Mouse (Mus musculus): ENCODE measurements at regions not wholly inside any gene's neighbourhood (a gene's known extent, or its start where the extent isn't known, plus 50 kb on each side); places are given as distances from the start of the nearest gene placed in this dataset.

DNA sequence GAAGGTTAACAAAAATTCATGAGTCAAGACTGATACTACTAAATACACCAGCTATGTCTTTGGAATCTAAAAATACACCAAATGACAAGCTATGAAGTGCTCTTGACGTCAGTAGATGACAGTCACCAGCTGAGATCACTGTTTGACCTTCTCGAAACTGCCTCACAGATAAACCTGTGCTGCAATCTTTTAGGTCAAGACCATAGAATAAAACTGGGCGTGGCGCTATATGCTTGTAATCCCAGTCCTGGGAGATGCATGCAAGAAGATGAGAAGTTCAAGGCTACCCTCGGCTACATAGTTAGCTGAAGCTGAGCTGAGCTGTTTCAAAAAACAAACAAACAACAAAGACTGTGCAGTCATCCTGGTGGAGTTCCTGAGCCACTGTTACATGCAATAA lies 226.7 kb downstream of the Nfkbiz start:
- ATAC-seq (ENCODE audit: low FRiP score) (no peak), DNase-seq (ENCODE audit: low spot score) (no peak)
- H3K27me3 ChIP-seq (ENCODE audit: insufficient read depth, low read length): no peaks in the 10 kb centered on the region
- H3K4me2 ChIP-seq (ENCODE audit: low read depth, low read length, poor library complexity, severe bottlenecking): no peak overlapping the region
- no peak for TF ChIP-seq CTCF (IDR thresholded peaks at IDR 0.05)
- H3K4me3 ChIP-seq (ENCODE audit: low read depth, low read length): no peak overlapping the region
- H3K36me3 ChIP-seq (ENCODE audit: insufficient read depth, low read length): no peaks in the 10 kb centered on the region
- H3K4me1 ChIP-seq (ENCODE audit: insufficient read depth, low read length): no peaks in the 10 kb centered on the region
- no peaks in the 10 kb centered on the region for H3K9me3 ChIP-seq (ENCODE audit: low read length)
- WGBS: 84% methylated on average over 5 of the region's 5 CpGs
- H3K27ac ChIP-seq (ENCODE audit: low read depth, low read length): no peak overlapping the region
- H3K9ac ChIP-seq (replicated peaks; ENCODE audit: low read length, poor library complexity, severe bottlenecking): no peak overlapping the region

- TF ChIP-seq CTCF (IDR thresholded peaks at IDR 0.05): no peak
- H3K9me3 ChIP-seq (ENCODE audit: low read length): no peaks in the 10 kb centered on the region
- H3K4me3 ChIP-seq (ENCODE audit: low read depth, low read length): no peak overlapping the region
- no peak overlapping the region for H3K4me2 ChIP-seq (ENCODE audit: low read depth, low read length, poor library complexity, severe bottlenecking)
- no peaks in the 10 kb centered on the region for H3K27me3 ChIP-seq (ENCODE audit: insufficient read depth, low read length)
- no peak overlapping the region for H3K27ac ChIP-seq (ENCODE audit: low read depth, low read length)
- no peaks in the 10 kb centered on the region for H3K36me3 ChIP-seq (ENCODE audit: insufficient read depth, low read length)
- ATAC-seq (ENCODE audit: low FRiP score) (no peak), DNase-seq (ENCODE audit: low spot score) (no peak)
- WGBS: 89% methylated on average over 3 of the region's 3 CpGs
- no peaks in the 10 kb centered on the region for H3K4me1 ChIP-seq (ENCODE audit: insufficient read depth, low read length)
- no peak overlapping the region for H3K9ac ChIP-seq (replicated peaks; ENCODE audit: low read length, poor library complexity, severe bottlenecking)
Measured at GRCm38 (mm10) chr16:55611172-55611571, 227.5 kb downstream of the Nfkbiz start.

DNA sequence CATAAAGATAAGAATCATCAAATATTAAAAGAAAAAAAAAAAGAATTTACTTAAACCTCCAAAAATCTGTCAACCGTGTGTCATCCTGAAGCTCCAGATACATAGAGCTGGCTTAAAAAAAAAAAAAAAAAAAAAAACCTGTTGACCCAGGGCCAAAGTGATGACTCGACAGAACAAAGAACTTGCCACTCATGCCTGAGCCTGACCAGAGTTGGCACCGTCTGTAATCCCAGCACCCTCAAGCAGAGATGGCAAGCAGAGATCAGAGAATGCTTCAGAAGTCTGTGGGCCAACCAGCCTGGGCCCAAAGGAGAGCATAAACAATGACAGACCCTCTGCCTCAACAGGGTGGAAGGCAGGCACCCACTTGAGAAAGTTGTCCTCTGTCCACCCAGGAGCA lies 230.3 kb downstream of the Nfkbiz start:
- no peak overlapping the region for H3K27ac ChIP-seq (ENCODE audit: low read depth, low read length)
- H3K4me2 ChIP-seq (ENCODE audit: low read depth, low read length, poor library complexity, severe bottlenecking): no peak overlapping the region
- TF ChIP-seq CTCF (IDR thresholded peaks at IDR 0.05): no peak
- H3K9me3 ChIP-seq (ENCODE audit: low read length): no peaks in the 10 kb centered on the region
- no peak overlapping the region for H3K9ac ChIP-seq (replicated peaks; ENCODE audit: low read length, poor library complexity, severe bottlenecking)
- no peak for DNase-seq (ENCODE audit: low spot score)
- no peaks in the 10 kb centered on the region for H3K27me3 ChIP-seq (ENCODE audit: insufficient read depth, low read length)
- H3K36me3 ChIP-seq (ENCODE audit: insufficient read depth, low read length): no peaks in the 10 kb centered on the region
- no peak for ATAC-seq (ENCODE audit: low FRiP score)
- H3K4me3 ChIP-seq (ENCODE audit: low read depth, low read length): no peak overlapping the region
- H3K4me1 ChIP-seq (ENCODE audit: insufficient read depth, low read length): no peaks in the 10 kb centered on the region
- 66% methylated on average over 3 of the region's 3 CpGs for WGBS

- no peak for TF ChIP-seq CTCF (IDR thresholded peaks at IDR 0.05)
- no peaks in the 10 kb centered on the region for H3K9me3 ChIP-seq (ENCODE audit: low read length)
- no peak overlapping the region for H3K9ac ChIP-seq (replicated peaks; ENCODE audit: low read length, poor library complexity, severe bottlenecking)
- no peak overlapping the region for H3K4me3 ChIP-seq (ENCODE audit: low read depth, low read length)
- ATAC-seq (ENCODE audit: low FRiP score) (no peak), DNase-seq (ENCODE audit: low spot score) (no peak)
- 86% methylated on average over 7 of the region's 7 CpGs for WGBS
- H3K4me2 ChIP-seq (ENCODE audit: low read depth, low read length, poor library complexity, severe bottlenecking): no peak overlapping the region
- H3K36me3 ChIP-seq (ENCODE audit: insufficient read depth, low read length): no peaks in the 10 kb centered on the region
- no peak overlapping the region for H3K27ac ChIP-seq (ENCODE audit: low read depth, low read length)
- H3K4me1 ChIP-seq (ENCODE audit: insufficient read depth, low read length): no peaks in the 10 kb centered on the region
- H3K27me3 ChIP-seq (ENCODE audit: insufficient read depth, low read length): no peaks in the 10 kb centered on the region
Measured at GRCm38 (mm10) chr16:55606447-55607239, 232.1 kb downstream of the Nfkbiz start.

DNA sequence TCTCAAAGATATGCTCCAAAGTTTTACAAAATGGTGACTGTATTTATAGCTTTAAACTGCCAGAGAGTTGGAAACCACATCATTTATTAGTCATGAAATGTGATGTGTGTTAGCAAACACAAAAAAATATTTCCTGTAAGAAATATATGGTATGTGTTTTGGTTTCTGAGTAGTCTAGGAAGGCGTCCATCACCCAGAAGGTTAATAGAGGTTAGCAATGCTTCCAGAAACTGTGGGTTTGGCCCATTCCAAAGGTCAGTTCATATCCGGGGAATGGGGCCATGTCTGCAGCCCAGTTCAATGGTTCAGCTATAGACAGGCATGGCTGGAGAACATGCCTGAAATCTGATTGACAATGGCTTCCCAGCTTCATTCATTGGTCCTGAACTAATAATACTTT lies 235.1 kb downstream of the Nfkbiz start:
- Histone ChIP-seq H3K36me3 (ENCODE audit: insufficient read depth, low read length) (no peaks in the 10 kb centered on the region), H3K4me2 (ENCODE audit: low read depth, low read length, poor library complexity, severe bottlenecking) (no peak overlapping the region), H3K4me1 (ENCODE audit: insufficient read depth, low read length) (no peaks in the 10 kb centered on the region), H3K4me3 (ENCODE audit: low read depth, low read length) (no peak overlapping the region), H3K27me3 (ENCODE audit: insufficient read depth, low read length) (no peaks in the 10 kb centered on the region), H3K9ac (replicated peaks; ENCODE audit: low read length, poor library complexity, severe bottlenecking) (no peak overlapping the region), H3K27ac (ENCODE audit: low read depth, low read length) (no peak overlapping the region), H3K9me3 (ENCODE audit: low read length) (no peaks in the 10 kb centered on the region)
- ATAC-seq (ENCODE audit: low FRiP score) (no peak), DNase-seq (ENCODE audit: low spot score) (no peak)
- WGBS: 78% methylated on average over 2 of the region's 2 CpGs
- no peak for TF ChIP-seq CTCF (IDR thresholded peaks at IDR 0.05)

- no peak overlapping the region for H3K9ac ChIP-seq (replicated peaks; ENCODE audit: low read length, poor library complexity, severe bottlenecking)
- no peaks in the 10 kb centered on the region for H3K4me1 ChIP-seq (ENCODE audit: insufficient read depth, low read length)
- DNase-seq (ENCODE audit: low spot score): no peak
- no peaks in the 10 kb centered on the region for H3K36me3 ChIP-seq (ENCODE audit: insufficient read depth, low read length)
- ATAC-seq (ENCODE audit: low FRiP score): no peak
- H3K4me2 ChIP-seq (ENCODE audit: low read depth, low read length, poor library complexity, severe bottlenecking): no peak overlapping the region
- no peaks in the 10 kb centered on the region for H3K9me3 ChIP-seq (ENCODE audit: low read length)
- TF ChIP-seq CTCF (IDR thresholded peaks at IDR 0.05): no peak
- no peaks in the 10 kb centered on the region for H3K27me3 ChIP-seq (ENCODE audit: insufficient read depth, low read length)
- no peak overlapping the region for H3K27ac ChIP-seq (ENCODE audit: low read depth, low read length)
- no peak overlapping the region for H3K4me3 ChIP-seq (ENCODE audit: low read depth, low read length)
- 70% methylated on average over 1 of the region's 1 CpGs for WGBS
Measured at GRCm38 (mm10) chr16:55589382-55589956, 249.2 kb downstream of the Nfkbiz start.
